Mouse (Mus musculus) lung, postnatal 10 days (tissue): Measurements from ENCODE around the gene Pex7.
A peak's percentile ranks its signal among the peaks of the same experiment; 100 is the strongest.
"Not testable (repeated sequence)": the region's sequence is repeated elsewhere in the genome, so short reads cannot be mapped to it uniquely, and the experiment has no call there.

Experiments
- DNase-seq: peaks from one replicate; pipeline ENCODE4 v3.0.0; 2021

Gene Pex7

GRCm38 (mm10) chr10:19933511-19934383 is 26.3 kb upstream of the Pex7 start:
- DNase-seq, result peak; percentile 87

GRCm38 (mm10) chr10:19932986-19933385 is 25.5 kb upstream of the Pex7 start:
- no peak for DNase-seq

- DNase-seq, result no peak
Measured at GRCm38 (mm10) chr10:19928205-19928604, 20.7 kb upstream of the Pex7 start.

GRCm38 (mm10) chr10:19926391-19926897 is 19.0 kb upstream of the Pex7 start:
- DNase-seq, result not testable (repeated sequence)

- no peak for DNase-seq
Measured at GRCm38 (mm10) chr10:19924256-19924655, 16.8 kb upstream of the Pex7 start.

GRCm38 (mm10) chr10:19922410-19922809 is 14.9 kb upstream of the Pex7 start:
- no peak for DNase-seq

- DNase-seq, result peak; percentile 86
Measured at GRCm38 (mm10) chr10:19915301-19915700, 7.8 kb upstream of the Pex7 start.

GRCm38 (mm10) chr10:19913806-19914205 is 6.3 kb upstream of the Pex7 start:
- DNase-seq, result no peak

- DNase-seq, result no peak
Measured at GRCm38 (mm10) chr10:19911583-19911982, 4.1 kb upstream of the Pex7 start.

- DNase-seq, result no peak
Measured at GRCm38 (mm10) chr10:19910516-19910915, 3.0 kb upstream of the Pex7 start.

GRCm38 (mm10) chr10:19908076-19908475 is 587 bp upstream of the Pex7 start:
- no peak for DNase-seq

GRCm38 (mm10) chr10:19904077-19904820 is 3.2 kb downstream of the Pex7 start:
- DNase-seq, result no peak

- no peak for DNase-seq
Measured at GRCm38 (mm10) chr10:19901992-19902391, 5.5 kb downstream of the Pex7 start.

GRCm38 (mm10) chr10:19900191-19900590 is 7.3 kb downstream of the Pex7 start:
- no peak for DNase-seq

GRCm38 (mm10) chr10:19893976-19894375 is 13.5 kb downstream of the Pex7 start:
- peak; percentile 56 for DNase-seq

GRCm38 (mm10) chr10:19893146-19893545 is 14.3 kb downstream of the Pex7 start:
- DNase-seq, result no peak

- no peak for DNase-seq
Measured at GRCm38 (mm10) chr10:19891686-19892085, 15.8 kb downstream of the Pex7 start.

GRCm38 (mm10) chr10:19889908-19890307 is 17.6 kb downstream of the Pex7 start:
- DNase-seq, result no peak

- no peak for DNase-seq
Measured at GRCm38 (mm10) chr10:19886249-19886648, 21.2 kb downstream of the Pex7 start.

GRCm38 (mm10) chr10:19884409-19884808 is 23.1 kb downstream of the Pex7 start:
- DNase-seq, result no peak

- DNase-seq, result no peak
Measured at GRCm38 (mm10) chr10:19880437-19880836, 27.1 kb downstream of the Pex7 start.

GRCm38 (mm10) chr10:19879161-19879560 is 28.3 kb downstream of the Pex7 start:
- DNase-seq, result no peak

- DNase-seq, result no peak
Measured at GRCm38 (mm10) chr10:19877679-19878078, 29.8 kb downstream of the Pex7 start.

- no peak for DNase-seq
Measured at GRCm38 (mm10) chr10:19877257-19877656, 30.2 kb downstream of the Pex7 start.
